Mouse (Mus musculus): ENCODE measurements around the gene Olfr304. TPM values are rescaled to one million over a fixed set of nuclear protein-coding genes. Genes with fewer than 3 reads are reported as not detected.

The Olfr304 gene
- not detected in 2 replicates for polyA plus RNA-seq (2012; rRNA removed)

DNA sequence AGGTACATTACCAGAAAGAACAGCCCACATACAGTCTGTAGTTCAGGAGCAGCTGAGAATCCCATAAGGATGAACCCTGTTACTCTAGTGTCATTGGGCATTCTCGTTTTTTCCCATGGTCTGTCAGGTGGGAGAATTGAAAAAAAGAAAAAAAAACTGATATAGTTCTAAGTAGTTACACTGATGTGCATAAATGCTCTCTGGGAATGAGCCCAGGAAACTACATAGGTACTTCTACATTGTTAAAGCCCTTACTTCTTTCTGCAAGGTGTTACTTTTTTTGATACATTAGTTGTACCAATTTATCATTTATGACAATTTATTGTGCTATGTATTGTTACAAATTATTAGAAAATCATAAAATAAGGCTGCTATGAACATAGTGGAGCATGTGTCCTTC, at the start of gene Olfr304:
Gene Olfr304, minus strand, starts transcription at position 101 of the 400 bp plus-strand sequence.

DNA sequence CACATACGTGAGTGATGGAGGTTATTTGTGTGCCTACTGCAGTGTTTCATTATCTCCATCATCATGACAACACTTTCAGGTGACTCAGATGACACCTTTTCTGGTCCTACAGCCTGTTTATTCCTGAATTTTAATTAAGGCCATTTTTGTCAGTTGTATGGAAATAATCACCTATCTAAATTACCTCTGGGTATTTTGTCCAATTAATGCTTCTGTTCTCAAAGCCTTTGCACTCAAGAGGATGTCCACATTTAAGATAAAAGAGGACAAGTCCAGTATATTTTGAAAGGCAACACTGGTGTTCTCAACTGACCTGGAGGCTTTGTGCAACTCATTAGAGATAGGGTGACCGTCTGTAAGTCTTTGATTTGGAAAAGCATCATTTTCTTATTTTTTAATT, 17.1 kb upstream of the Olfr304 start, which contains the start of gene Olfr301:
Gene Olfr301, plus strand, starts transcription at position 301 of the 400 bp plus-strand sequence.

DNA sequence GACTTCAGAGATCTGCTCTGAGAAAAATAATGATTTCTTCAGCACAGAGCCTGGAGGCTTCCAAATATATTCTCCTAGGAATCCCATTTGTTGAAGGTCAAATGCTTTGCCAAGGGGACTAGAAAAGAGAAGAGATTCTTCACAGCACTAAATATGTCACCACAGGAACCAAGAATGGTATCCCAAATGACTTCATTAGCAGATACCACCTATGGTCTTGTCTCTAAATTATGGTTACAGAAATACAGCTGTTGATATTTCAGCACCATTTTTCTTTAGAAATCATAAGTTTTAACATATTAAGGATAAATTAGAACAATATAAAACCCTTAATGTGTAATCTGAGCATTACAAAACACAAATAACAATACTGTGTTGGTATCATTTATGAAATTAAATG, 11.2 kb upstream of the Olfr304 start, which contains the start of gene Olfr303:
Gene Olfr303, minus strand, starts transcription at position 101 of the 400 bp plus-strand sequence.

DNA sequence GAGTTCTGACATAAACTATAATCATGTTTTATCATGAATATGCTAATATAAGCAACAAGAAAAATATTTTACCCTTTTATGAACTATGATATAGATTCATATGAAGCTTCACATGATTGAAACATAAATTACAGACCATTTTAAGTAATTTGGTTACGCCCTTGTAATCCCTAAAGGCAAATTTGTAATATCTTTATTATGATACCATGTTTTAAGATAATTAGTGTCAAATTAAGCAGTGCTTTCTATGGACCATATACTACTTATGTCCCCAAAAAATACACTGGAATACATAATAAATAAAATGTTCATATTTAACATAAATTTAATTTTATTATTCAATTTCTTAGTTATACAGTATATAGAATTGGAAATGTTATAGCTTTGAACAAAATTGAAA, 19.6 kb downstream of the Olfr304 start, which contains the start of gene Olfr305:
Gene Olfr305, minus strand, starts transcription at position 101 of the 400 bp plus-strand sequence.

DNA sequence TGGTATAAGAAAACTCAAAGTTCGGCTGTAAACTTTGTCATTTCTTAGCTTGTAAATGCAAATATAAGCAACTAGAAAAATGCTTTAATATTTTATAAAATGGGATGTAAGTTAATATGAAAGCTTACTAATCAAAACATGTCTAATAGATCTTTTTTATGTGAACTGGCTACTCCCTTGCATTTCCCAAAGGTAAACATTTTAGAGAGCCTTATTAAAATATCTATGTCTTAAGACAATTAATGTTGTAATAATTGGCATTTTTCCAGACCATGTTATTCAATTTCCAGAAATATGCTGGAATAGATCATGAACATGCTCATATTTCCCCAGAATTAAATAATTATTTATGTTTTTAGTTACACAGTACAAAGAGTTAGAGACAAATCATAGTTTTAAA, 49.0 kb downstream of the Olfr304 start, which contains the start of gene Olfr307:
Gene Olfr307, minus strand, starts transcription at position 101 of the 400 bp plus-strand sequence.

Other genes with a start within 250 kb of the Olfr304 start
- gene Vmn2r75, start 214.9 kb downstream of the Olfr304 start, polyA plus RNA-seq (2012; rRNA removed): not detected in 2 replicates
- gene Vmn2r76, start 140.3 kb downstream of the Olfr304 start, polyA plus RNA-seq (2012; rRNA removed): not detected in 2 replicates
- not detected in 2 replicates for gene Olfr310, start 109.5 kb downstream of the Olfr304 start, polyA plus RNA-seq (2012; rRNA removed)
- not detected in 2 replicates for gene Olfr309, start 73.0 kb downstream of the Olfr304 start, polyA plus RNA-seq (2012; rRNA removed)
- not detected in 2 replicates for gene Olfr308, start 61.0 kb downstream of the Olfr304 start, polyA plus RNA-seq (2012; rRNA removed)
- not detected in 2 replicates for gene Olfr307, start 49.1 kb downstream of the Olfr304 start, polyA plus RNA-seq (2012; rRNA removed)
- not detected in 2 replicates for gene Olfr305, start 19.7 kb downstream of the Olfr304 start, polyA plus RNA-seq (2012; rRNA removed)
- gene Olfr303, start 11.1 kb upstream of the Olfr304 start, polyA plus RNA-seq (2012; rRNA removed): not detected in 2 replicates
- gene Olfr301, start 17.2 kb upstream of the Olfr304 start, polyA plus RNA-seq (2012; rRNA removed): not detected in 2 replicates
- not detected in 2 replicates for gene Olfr299, start 73.3 kb upstream of the Olfr304 start, polyA plus RNA-seq (2012; rRNA removed)
- gene Olfr298, start 105.8 kb upstream of the Olfr304 start, polyA plus RNA-seq (2012; rRNA removed): not detected in 2 replicates
- gene Olfr297, start 133.3 kb upstream of the Olfr304 start, polyA plus RNA-seq (2012; rRNA removed): not detected in 2 replicates
- gene Olfr295, start 197.2 kb upstream of the Olfr304 start, polyA plus RNA-seq (2012; rRNA removed): not detected in 2 replicates
- not detected in 2 replicates for gene Olfr294, start 230.0 kb upstream of the Olfr304 start, polyA plus RNA-seq (2012; rRNA removed)